Mouse (Mus musculus) lung, adult 2 months (tissue): ENCODE results near the gene Adgrg2.

Source experiments
- CTCF ChIP-seq: fragments of 200-500 bp; IDR thresholded peaks from 2 replicates; pipeline ENCODE4 v1.5.1; 2011; ENCODE audit warnings: mild to moderate bottlenecking, low read length, control low read depth; ENCODE audit not compliant: insufficient read depth
- POLR2A ChIP-seq: fragments of 200-500 bp; IDR thresholded peaks from 2 replicates; pipeline ENCODE4 v1.6.1; 2011; ENCODE audit warnings: low read depth, mild to moderate bottlenecking, control low read depth, low read length, borderline replicate concordance; ENCODE audit errors: extremely low read depth

- TF ChIP-seq CTCF (no peak), POLR2A (no peak)
Observed at GRCm38 (mm10) chrX:160432192-160432591, 41.7 kb downstream of the Adgrg2 start.
